Mouse (Mus musculus): ENCODE results near the gene Kif11. TPM values are rescaled to one million over a fixed set of nuclear protein-coding genes. Genes with fewer than 3 reads are reported as not detected.

Gene Kif11
- total and polyA plus RNA-seq, 2 experiments, result 0.11 to 0.55 TPM

DNA sequence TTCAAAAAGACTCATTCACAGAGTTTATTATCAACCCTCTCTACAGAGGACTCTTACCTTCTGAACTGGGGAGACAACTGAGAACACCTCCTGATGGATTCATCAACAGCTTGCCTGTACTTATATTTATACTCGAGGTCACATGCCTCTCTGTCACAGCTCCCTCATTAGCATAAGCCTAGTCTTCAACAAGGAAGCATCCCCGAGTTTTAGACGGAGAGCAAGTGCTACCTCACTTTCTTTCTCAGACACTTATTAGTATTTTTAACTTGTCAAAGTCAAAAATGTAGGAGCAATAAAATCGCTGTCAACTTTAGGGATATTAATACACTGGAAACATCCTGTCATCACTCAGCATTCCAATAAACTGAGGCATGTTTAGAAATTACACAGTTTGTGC, 38.5 kb upstream of the Kif11 start, which contains the start of gene Ide:
Gene Ide, minus strand, starts transcription at position 101 of the 400 bp plus-strand sequence.
- H3K27ac ChIP-seq (replicated peaks; ENCODE audit: insufficient read depth, low read depth, low read length), result no peak within 1 kb of the TSS
- TF ChIP-seq CTCF (IDR thresholded peaks at IDR 0.05; ENCODE audit: low read depth, low read length), result no peak
- no peak for TF ChIP-seq POLR2A (IDR thresholded peaks at IDR 0.05; ENCODE audit: extremely low read depth, insufficient read depth, low read length)
- H3K36me3 ChIP-seq (ENCODE audit: control insufficient read depth, insufficient read depth, low read length), result no peaks in the 10 kb centered on the region; the same call in 1 of the 2 replicates
- H3K4me1 ChIP-seq (ENCODE audit: control insufficient read depth, insufficient read depth, low read length), result no peaks in the 10 kb centered on the region; the same call in 1 of the 2 replicates
- WGBS, result 75% methylated on average over 4 of the region's 4 CpGs
- H3K4me3 ChIP-seq (ENCODE audit: insufficient read depth, low read depth, low read length), result no peak within 1 kb of the TSS
- H3K27me3 ChIP-seq (ENCODE audit: control insufficient read depth, insufficient read depth, low read length), result no peaks in the 10 kb centered on the region
- no peak within 1 kb of the TSS for H3K9ac ChIP-seq (ENCODE audit: low read depth, low read length)
- DNase-seq (ENCODE audit: extremely low read depth, low read depth, low spot score), result no peak
- H3K79me2 ChIP-seq (ENCODE audit: control insufficient read depth, insufficient read depth, low read length), result peaks cover 39% of the 10 kb centered on the region

- H3K4me3 ChIP-seq (ENCODE audit: insufficient read depth, low read depth, low read length), result no peak overlapping the region
- TF ChIP-seq POLR2A (IDR thresholded peaks at IDR 0.05; ENCODE audit: extremely low read depth, insufficient read depth, low read length) (no peak), CTCF (IDR thresholded peaks at IDR 0.05; ENCODE audit: low read depth, low read length) (no peak)
- no peak overlapping the region for H3K9ac ChIP-seq (ENCODE audit: low read depth, low read length)
- H3K79me2 ChIP-seq (ENCODE audit: control insufficient read depth, insufficient read depth, low read length), result peaks cover 37% of the 10 kb centered on the region
- no peaks in the 10 kb centered on the region; the same call in 1 of the 2 replicates for H3K4me1 ChIP-seq (ENCODE audit: control insufficient read depth, insufficient read depth, low read length)
- no peaks in the 10 kb centered on the region for H3K27me3 ChIP-seq (ENCODE audit: control insufficient read depth, insufficient read depth, low read length)
- WGBS, result 76% methylated on average over 5 of the region's 5 CpGs
- no peaks in the 10 kb centered on the region; the same call in 1 of the 2 replicates for H3K36me3 ChIP-seq (ENCODE audit: control insufficient read depth, insufficient read depth, low read length)
- no peak for DNase-seq (ENCODE audit: extremely low read depth, low read depth, low spot score)
- no peak overlapping the region for H3K27ac ChIP-seq (replicated peaks; ENCODE audit: insufficient read depth, low read depth, low read length)
Observed at GRCm38 (mm10) chr19:37340495-37340894, 35.7 kb upstream of the Kif11 start.

DNA sequence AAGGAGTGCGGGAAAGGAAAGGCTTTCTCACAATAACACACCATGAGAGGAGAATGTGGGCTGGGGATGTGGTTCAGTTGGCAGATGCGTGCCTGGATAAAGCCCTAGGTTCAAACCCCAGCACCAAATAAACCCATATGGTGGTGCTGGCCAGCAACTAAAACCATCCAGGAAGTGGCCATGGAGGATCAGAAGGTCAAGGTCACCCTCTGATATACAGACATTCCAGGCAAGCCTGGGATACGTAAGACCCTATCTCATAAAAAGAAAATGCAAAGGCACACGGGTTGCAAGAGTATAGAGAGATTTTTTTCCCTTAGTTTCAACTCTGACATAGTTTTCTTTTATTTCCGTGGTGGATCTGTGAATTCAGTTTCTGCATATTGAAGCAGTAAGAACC, 35.3 kb upstream of the Kif11 start:
- Histone ChIP-seq H3K4me3 (ENCODE audit: insufficient read depth, low read depth, low read length) (no peak overlapping the region), H3K9ac (ENCODE audit: low read depth, low read length) (no peak overlapping the region), H3K4me1 (ENCODE audit: control insufficient read depth, insufficient read depth, low read length) (no peaks in the 10 kb centered on the region; the same call in 1 of the 2 replicates), H3K27ac (replicated peaks; ENCODE audit: insufficient read depth, low read depth, low read length) (no peak overlapping the region), H3K79me2 (ENCODE audit: control insufficient read depth, insufficient read depth, low read length) (peaks cover 36% of the 10 kb centered on the region), H3K36me3 (ENCODE audit: control insufficient read depth, insufficient read depth, low read length) (no peaks in the 10 kb centered on the region; the same call in 1 of the 2 replicates), H3K27me3 (ENCODE audit: control insufficient read depth, insufficient read depth, low read length) (no peaks in the 10 kb centered on the region)
- WGBS, result 70% methylated on average over 5 of the region's 5 CpGs
- no peak for DNase-seq (ENCODE audit: extremely low read depth, low read depth, low spot score)
- no peak for TF ChIP-seq POLR2A (IDR thresholded peaks at IDR 0.05; ENCODE audit: extremely low read depth, insufficient read depth, low read length)
- TF ChIP-seq CTCF (IDR thresholded peaks at IDR 0.05; ENCODE audit: low read depth, low read length), result no peak

- WGBS, result 89% methylated on average over 5 of the region's 5 CpGs
- no peak overlapping the region for H3K27ac ChIP-seq (replicated peaks; ENCODE audit: insufficient read depth, low read depth, low read length)
- no peaks in the 10 kb centered on the region for H3K27me3 ChIP-seq (ENCODE audit: control insufficient read depth, insufficient read depth, low read length)
- H3K4me1 ChIP-seq (ENCODE audit: control insufficient read depth, insufficient read depth, low read length), result peaks cover 8% of the 10 kb centered on the region
- peaks cover 30% of the 10 kb centered on the region; the same call in 1 of the 2 replicates for H3K79me2 ChIP-seq (ENCODE audit: control insufficient read depth, insufficient read depth, low read length)
- no peak for DNase-seq (ENCODE audit: extremely low read depth, low read depth, low spot score)
- TF ChIP-seq CTCF (IDR thresholded peaks at IDR 0.05; ENCODE audit: low read depth, low read length), result no peak
- TF ChIP-seq POLR2A (IDR thresholded peaks at IDR 0.05; ENCODE audit: extremely low read depth, insufficient read depth, low read length), result no peak
- no peak overlapping the region for H3K4me3 ChIP-seq (ENCODE audit: insufficient read depth, low read depth, low read length)
- no peaks in the 10 kb centered on the region; the same call in 1 of the 2 replicates for H3K36me3 ChIP-seq (ENCODE audit: control insufficient read depth, insufficient read depth, low read length)
- H3K9ac ChIP-seq (ENCODE audit: low read depth, low read length), result no peak overlapping the region
Observed at GRCm38 (mm10) chr19:37343899-37344298, 32.3 kb upstream of the Kif11 start.

- Histone ChIP-seq H3K36me3 (ENCODE audit: control insufficient read depth, insufficient read depth, low read length) (no peaks in the 10 kb centered on the region), H3K27me3 (ENCODE audit: control insufficient read depth, insufficient read depth, low read length) (no peaks in the 10 kb centered on the region), H3K79me2 (ENCODE audit: control insufficient read depth, insufficient read depth, low read length) (peaks cover 22% of the 10 kb centered on the region; the same call in 1 of the 2 replicates), H3K4me1 (ENCODE audit: control insufficient read depth, insufficient read depth, low read length) (peaks cover 13% of the 10 kb centered on the region), H3K9ac (ENCODE audit: low read depth, low read length) (no peak overlapping the region), H3K4me3 (ENCODE audit: insufficient read depth, low read depth, low read length) (no peak overlapping the region), H3K27ac (replicated peaks; ENCODE audit: insufficient read depth, low read depth, low read length) (no peak overlapping the region)
- peak; percentile 63 for DNase-seq (ENCODE audit: extremely low read depth, low read depth, low spot score)
- no peak for TF ChIP-seq CTCF (IDR thresholded peaks at IDR 0.05; ENCODE audit: low read depth, low read length)
- TF ChIP-seq POLR2A (IDR thresholded peaks at IDR 0.05; ENCODE audit: extremely low read depth, insufficient read depth, low read length), result no peak
- 19% methylated on average over 3 of the region's 3 CpGs for WGBS
Observed at GRCm38 (mm10) chr19:37346258-37346657, 29.9 kb upstream of the Kif11 start.

DNA sequence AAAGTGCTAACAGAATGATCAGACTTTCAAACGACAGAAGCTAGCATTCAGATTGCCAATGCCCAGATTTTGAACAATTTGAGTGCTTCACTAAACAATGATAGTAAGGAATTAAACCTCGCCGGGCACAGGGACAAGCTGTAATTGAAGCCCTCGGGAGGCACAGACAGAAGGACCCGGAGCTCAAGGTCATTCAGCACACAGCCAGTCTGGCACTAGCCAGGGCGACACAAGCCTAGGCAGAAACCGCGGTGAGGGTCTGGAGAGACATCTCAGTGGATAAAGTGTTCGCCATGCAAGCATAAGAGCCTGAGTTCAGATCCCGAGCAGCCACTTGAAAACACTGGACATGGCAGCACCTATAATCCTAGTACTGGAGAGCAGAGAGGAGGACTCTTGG, 27.9 kb upstream of the Kif11 start:
- H3K79me2 ChIP-seq (ENCODE audit: control insufficient read depth, insufficient read depth, low read length), result peaks cover 15% of the 10 kb centered on the region; the same call in 1 of the 2 replicates
- no peak overlapping the region; the same call in 1 of the 2 replicates for H3K27ac ChIP-seq (replicated peaks; ENCODE audit: insufficient read depth, low read depth, low read length)
- H3K36me3 ChIP-seq (ENCODE audit: control insufficient read depth, insufficient read depth, low read length), result peaks cover 5% of the 10 kb centered on the region
- TF ChIP-seq CTCF (IDR thresholded peaks at IDR 0.05; ENCODE audit: low read depth, low read length) (no peak), POLR2A (IDR thresholded peaks at IDR 0.05; ENCODE audit: extremely low read depth, insufficient read depth, low read length) (no peak)
- WGBS, result 75% methylated on average over 10 of the region's 10 CpGs
- H3K4me3 ChIP-seq (ENCODE audit: insufficient read depth, low read depth, low read length), result no peak overlapping the region
- no peaks in the 10 kb centered on the region for H3K27me3 ChIP-seq (ENCODE audit: control insufficient read depth, insufficient read depth, low read length)
- H3K4me1 ChIP-seq (ENCODE audit: control insufficient read depth, insufficient read depth, low read length), result peaks cover 13% of the 10 kb centered on the region
- no peak overlapping the region for H3K9ac ChIP-seq (ENCODE audit: low read depth, low read length)
- no peak for DNase-seq (ENCODE audit: extremely low read depth, low read depth, low spot score)

Data from liver, adult 2 months (tissue).